Mouse (Mus musculus) kidney, adult 2 months (tissue): ENCODE measurements around the gene Zcchc2.

Source experiments
- CTCF ChIP-seq: fragments of 200-500 bp; conservative IDR thresholded peaks from 2 replicates; pipeline ENCODE4 v1.5.1; 2011; ENCODE audit warnings: low read depth, mild to moderate bottlenecking, control low read depth, low read length, moderate library complexity, mixed read lengths; ENCODE audit not compliant: insufficient read depth, insufficient read length
- POLR2A ChIP-seq: fragments of 200-500 bp; IDR thresholded peaks from one replicate; pipeline ENCODE4 v1.6.1; 2011; ENCODE audit warnings: low read depth, low read length, control low read depth

GRCm38 (mm10) chr1:106074656-106075055, 84.5 kb downstream of the Zcchc2 start:
- TF ChIP-seq CTCF: no peak
- TF ChIP-seq POLR2A: no peak
